Mouse (Mus musculus): Measurements from ENCODE around the gene Nmt1. TPM values are rescaled to one million over a fixed set of nuclear protein-coding genes. Genes with fewer than 3 reads are reported as not detected.

Nmt1 gene
- total and polyA plus RNA-seq, 3 experiments, result 29.8 to 147 (median 70.5) TPM

- no peak for DNase-seq (ENCODE audit: low read depth, low spot score)
- H3K4me3 ChIP-seq (ENCODE audit: control insufficient read depth in 1 of 2, insufficient read depth in 1 of 2, low read depth in 2 of 2, low read length in 2 of 2), result no peak overlapping the region
- H3K27ac ChIP-seq (ENCODE audit: control insufficient read depth, low read depth, low read length), result no peak overlapping the region
Measured at GRCm38 (mm10) chr11:102993420-102994029, 34.5 kb upstream of the Nmt1 start.

GRCm38 (mm10) chr11:102994952-102995351, 33.0 kb upstream of the Nmt1 start:
- Histone ChIP-seq H3K27ac (ENCODE audit: control insufficient read depth, low read depth, low read length) (no peak overlapping the region), H3K4me1 (ENCODE audit: control insufficient read depth in 1 of 2, insufficient read depth in 2 of 2, low read length in 2 of 2) (peaks cover 13 to 22% of the 10 kb centered on the region in 2 experiments), H3K36me3 (ENCODE audit: control insufficient read depth in 1 of 2, insufficient read depth in 2 of 2, low read length in 2 of 2) (peaks cover 5 to 19% of the 10 kb centered on the region in 2 experiments; a peak in 3 of 4 replicates), H3K9ac (ENCODE audit: control insufficient read depth, low read depth, low read length, poor library complexity, severe bottlenecking) (no peak overlapping the region), H3K79me2 (ENCODE audit: control insufficient read depth, insufficient read depth, low read length, poor library complexity) (peaks cover under 1% of the 10 kb centered on the region), H3K9me3 (replicated peaks; ENCODE audit: insufficient read depth, low read length) (no peaks in the 10 kb centered on the region), H3K4me3 (ENCODE audit: control insufficient read depth in 1 of 2, insufficient read depth in 1 of 2, low read depth in 2 of 2, low read length in 2 of 2) (no peak overlapping the region), H3K27me3 (ENCODE audit: control insufficient read depth in 1 of 2, insufficient read depth in 2 of 2, low read length in 2 of 2) (no peaks in the 10 kb centered on the region)
- no peak for DNase-seq (ENCODE audit: low read depth, low spot score)
- TF ChIP-seq USF2 (IDR thresholded peaks at IDR 0.05; ENCODE audit: borderline replicate concordance in 1 of 2, insufficient read depth in 1 of 2, low read depth in 1 of 2, low read length in 2 of 2), result no peak
- no peak for TF ChIP-seq NRF1 (IDR thresholded peaks at IDR 0.05; ENCODE audit: insufficient read depth, low read depth, low read length, poor library complexity, severe bottlenecking)

More at GRCm38 (mm10) chr11:102993420-102994029, 34.5 kb upstream of the Nmt1 start:
- Histone ChIP-seq H3K27me3 (ENCODE audit: control insufficient read depth in 1 of 2, insufficient read depth in 2 of 2, low read length in 2 of 2) (peaks cover 0 to 2% of the 10 kb centered on the region in 2 experiments; a peak in 2 of 4 replicates), H3K4me1 (ENCODE audit: control insufficient read depth in 1 of 2, insufficient read depth in 2 of 2, low read length in 2 of 2) (peaks cover 6 to 10% of the 10 kb centered on the region in 2 experiments), H3K79me2 (ENCODE audit: control insufficient read depth, insufficient read depth, low read length, poor library complexity) (no peaks in the 10 kb centered on the region; the same call in 1 of the 2 replicates), H3K9me3 (replicated peaks; ENCODE audit: insufficient read depth, low read length) (no peaks in the 10 kb centered on the region), H3K36me3 (ENCODE audit: control insufficient read depth in 1 of 2, insufficient read depth in 2 of 2, low read length in 2 of 2) (peaks cover 5 to 9% of the 10 kb centered on the region in 2 experiments; a peak in 3 of 4 replicates), H3K9ac (ENCODE audit: control insufficient read depth, low read depth, low read length, poor library complexity, severe bottlenecking) (no peak overlapping the region)
- TF ChIP-seq POLR2AphosphoS2 (IDR thresholded peaks at IDR 0.05; ENCODE audit: low read length) (peak; percentile 66; the same call in 1 of the 2 replicates), SMC3 (IDR thresholded peaks at IDR 0.05; ENCODE audit: low read depth, low read length) (no peak)

GRCm38 (mm10) chr11:102996385-102996784, 31.6 kb upstream of the Nmt1 start:
- H3K4me3 ChIP-seq (ENCODE audit: control insufficient read depth in 1 of 2, insufficient read depth in 1 of 2, low read depth in 2 of 2, low read length in 2 of 2), result no peak overlapping the region
- no peak overlapping the region for H3K27ac ChIP-seq (ENCODE audit: control insufficient read depth, low read depth, low read length)
- H3K27me3 ChIP-seq (ENCODE audit: control insufficient read depth in 1 of 2, insufficient read depth in 2 of 2, low read length in 2 of 2), result no peaks in the 10 kb centered on the region
- peaks cover 17 to 26% of the 10 kb centered on the region in 2 experiments for H3K4me1 ChIP-seq (ENCODE audit: control insufficient read depth in 1 of 2, insufficient read depth in 2 of 2, low read length in 2 of 2)
- peaks cover 5 to 23% of the 10 kb centered on the region in 2 experiments; a peak in 3 of 4 replicates for H3K36me3 ChIP-seq (ENCODE audit: control insufficient read depth in 1 of 2, insufficient read depth in 2 of 2, low read length in 2 of 2)
- TF ChIP-seq SIN3A (IDR thresholded peaks at IDR 0.05; ENCODE audit: low read length), result no peak
- TF ChIP-seq TCF12 (IDR thresholded peaks at IDR 0.05; ENCODE audit: low read depth, low read length), result no peak
- no peak for TF ChIP-seq POLR2A (IDR thresholded peaks at IDR 0.05; ENCODE audit: control insufficient read depth in 1 of 2, insufficient read depth in 1 of 2, low read depth in 1 of 2, low read length in 2 of 2, poor library complexity in 1 of 2)
- TF ChIP-seq CHD2 (IDR thresholded peaks at IDR 0.05; ENCODE audit: low read length), result no peak
- TF ChIP-seq HCFC1 (IDR thresholded peaks at IDR 0.05; ENCODE audit: low read depth, low read length), result no peak
- no peak for TF ChIP-seq ETS1 (IDR thresholded peaks at IDR 0.05; ENCODE audit: low read depth, low read length)
- TF ChIP-seq RCOR1 (IDR thresholded peaks at IDR 0.05; ENCODE audit: low read depth, low read length), result no peak
- no peak for TF ChIP-seq CHD1 (IDR thresholded peaks at IDR 0.05; ENCODE audit: low read depth, low read length)
- TF ChIP-seq E2F4 (IDR thresholded peaks at IDR 0.05; ENCODE audit: borderline replicate concordance, low read depth, low read length), result no peak
- peaks cover 2% of the 10 kb centered on the region for H3K79me2 ChIP-seq (ENCODE audit: control insufficient read depth, insufficient read depth, low read length, poor library complexity)
- DNase-seq (ENCODE audit: low read depth, low spot score), result no peak
- no peaks in the 10 kb centered on the region for H3K9me3 ChIP-seq (replicated peaks; ENCODE audit: insufficient read depth, low read length)
- H3K9ac ChIP-seq (ENCODE audit: control insufficient read depth, low read depth, low read length, poor library complexity, severe bottlenecking), result no peak overlapping the region

Measured in MEL (cell line).